Mouse (Mus musculus): Measurements from ENCODE around the gene Ggt6.
A peak's percentile ranks its signal among the peaks of the same experiment; 100 is the strongest.
"Not testable (repeated sequence)": the region's sequence is repeated elsewhere in the genome, so short reads cannot be mapped to it uniquely, and the experiment has no call there.

The Ggt6 gene

DNA sequence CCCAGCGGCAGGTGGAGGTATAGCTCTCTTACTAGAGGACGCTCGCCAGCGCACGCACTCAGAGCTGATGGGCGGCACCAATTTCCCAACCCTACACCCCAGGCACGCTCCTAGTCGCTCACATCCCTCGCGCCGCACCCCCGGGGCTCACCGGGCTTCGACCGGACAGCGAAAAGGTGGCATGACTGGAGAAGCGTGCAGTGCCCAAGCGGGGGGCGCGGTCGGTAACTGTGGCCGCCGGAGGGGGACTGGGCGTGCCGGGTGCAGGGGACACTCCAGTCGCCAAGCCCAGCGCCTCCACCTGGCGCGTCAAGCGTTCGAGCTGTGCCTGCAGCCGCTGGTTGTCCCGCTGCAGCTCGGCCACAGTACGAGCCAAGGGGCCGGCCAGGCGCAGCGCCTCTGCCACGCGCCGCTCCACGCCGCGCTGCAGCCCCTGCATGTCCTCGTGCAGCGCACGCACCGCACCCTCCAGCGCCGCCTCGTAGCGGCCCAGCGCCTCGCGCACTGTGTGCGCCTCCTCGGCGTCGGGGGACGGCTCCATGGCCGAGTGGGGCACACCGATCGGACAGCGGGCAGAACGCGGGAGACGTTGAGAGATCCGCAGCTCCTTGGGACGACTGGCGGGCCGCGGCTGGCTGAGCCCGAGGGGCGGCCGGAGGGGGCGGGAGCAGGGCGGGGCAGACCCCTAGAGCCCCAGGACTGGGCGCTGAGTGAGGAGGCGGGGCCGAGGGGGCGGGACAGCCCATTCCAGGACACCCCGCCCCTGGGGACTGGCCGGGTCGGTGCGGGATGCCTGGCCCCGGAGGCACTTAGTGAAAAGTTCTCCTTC is 24.0 kb upstream of the Ggt6 start, which contains the start of gene Smtnl2:
TSS of gene Smtnl2 (minus strand) at position 621 of the 829 bp plus-strand sequence.
- DNase-seq (ENCODE audit: low spot score in 2 of 2), result peak; percentile 43 to 44

DNA sequence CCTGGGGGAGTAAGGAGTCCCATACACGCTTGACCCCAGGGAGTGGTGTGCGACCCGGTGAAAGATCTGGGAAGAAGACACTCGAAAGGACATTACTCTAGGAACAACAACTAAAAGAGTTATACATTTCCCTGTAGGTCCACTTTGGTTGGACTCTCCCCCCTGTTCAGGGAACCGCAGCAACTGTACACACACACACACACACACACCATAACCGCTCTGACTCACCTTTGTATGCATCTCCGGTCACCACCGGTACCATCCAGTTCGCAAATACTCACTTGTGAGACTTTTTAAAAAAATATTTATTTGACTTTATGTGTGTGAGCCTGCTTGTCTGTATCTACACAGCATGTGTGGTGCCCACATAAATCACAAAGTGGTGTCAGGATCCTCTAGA is 23.4 kb upstream of the Ggt6 start:
- DNase-seq (ENCODE audit: low spot score in 2 of 2), result no peak

DNA sequence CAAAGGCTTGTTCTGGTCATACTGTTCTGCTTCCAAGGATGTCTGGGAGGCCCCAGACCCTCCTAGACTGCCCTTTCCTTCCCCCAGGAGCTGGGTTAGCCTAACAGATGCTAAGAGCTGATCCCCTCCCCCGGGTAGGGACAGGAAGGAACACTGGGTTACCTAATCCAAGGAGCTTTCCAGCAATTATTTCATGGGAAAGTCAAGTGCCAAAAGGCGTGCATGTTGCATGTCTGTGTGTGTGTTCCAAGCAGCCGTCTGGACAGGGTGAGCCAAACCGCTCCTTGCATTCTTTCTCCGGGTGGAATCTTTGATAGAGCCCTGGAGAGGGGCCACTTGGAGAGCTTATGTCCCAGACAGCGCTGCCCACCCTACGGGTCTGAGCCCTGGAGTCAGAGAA is 22.3 kb upstream of the Ggt6 start:
- no peak for DNase-seq (ENCODE audit: low spot score in 2 of 2)

DNA sequence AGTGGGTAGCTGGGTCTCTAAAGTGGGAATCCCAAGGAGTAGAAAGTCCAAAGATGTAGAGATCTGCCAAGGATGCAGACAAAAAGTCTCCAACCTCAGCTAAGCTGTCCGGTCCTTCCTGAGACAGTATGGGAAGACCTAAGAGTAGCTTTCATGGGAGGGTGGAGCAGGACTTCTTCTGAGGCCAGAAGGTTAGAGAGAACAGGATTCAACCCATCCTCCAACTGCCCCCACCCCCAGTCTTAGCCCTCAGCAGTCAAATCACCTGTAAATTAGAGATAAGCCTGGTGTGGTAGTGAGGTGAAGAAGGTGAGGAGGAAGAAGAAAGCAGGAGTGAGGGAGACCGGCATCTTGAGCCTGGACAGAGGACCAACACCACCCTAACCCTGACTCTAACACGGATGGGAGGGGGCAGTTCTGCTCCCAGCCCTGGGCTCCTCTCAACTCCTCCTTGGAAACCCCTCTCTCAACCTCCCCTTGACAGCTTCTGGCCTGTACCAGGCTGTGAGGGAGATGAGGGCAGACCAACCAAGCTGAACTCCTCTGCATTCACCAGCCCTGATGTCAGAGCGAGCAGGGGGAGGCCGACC is 21.6 kb upstream of the Ggt6 start:
- no peak for DNase-seq (ENCODE audit: low spot score in 2 of 2)

DNA sequence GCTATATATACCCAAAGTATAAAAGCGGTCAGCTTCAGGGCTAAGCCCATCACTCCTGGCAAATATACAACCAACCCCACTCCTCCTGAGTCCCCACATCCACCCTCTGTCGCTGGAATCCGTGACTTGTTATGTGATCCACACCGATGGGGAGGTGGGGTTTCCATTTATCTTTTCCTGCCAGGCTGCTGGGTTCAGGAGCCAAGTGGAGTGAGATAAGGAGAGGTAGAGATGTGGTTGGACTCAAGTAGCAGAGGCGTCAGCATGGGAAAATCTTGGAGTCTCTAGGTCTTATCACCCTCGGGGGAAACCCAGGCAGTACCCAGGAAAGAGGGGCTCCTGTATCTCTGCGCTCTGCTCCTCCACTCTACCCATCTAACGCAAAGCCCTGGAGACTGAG is 20.2 kb upstream of the Ggt6 start:
- no peak for DNase-seq (ENCODE audit: low spot score in 2 of 2)

DNA sequence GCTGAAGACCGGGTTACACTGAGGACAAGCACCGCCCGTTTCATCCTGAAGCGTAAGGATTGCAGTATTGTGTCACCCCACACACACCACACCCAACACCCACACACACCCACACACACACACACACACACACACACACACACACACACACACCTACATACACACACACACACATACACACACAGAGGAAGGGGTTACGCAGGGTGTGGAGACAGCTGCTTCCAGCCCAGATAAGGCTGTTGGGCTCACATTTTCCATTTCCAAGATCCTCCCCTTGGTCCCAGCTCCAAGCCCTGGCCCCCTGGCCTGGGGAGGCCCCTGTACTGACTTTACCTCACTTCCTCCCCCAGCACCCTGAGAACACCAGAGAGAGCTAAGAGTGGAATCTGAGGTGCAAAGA is 18.7 kb upstream of the Ggt6 start:
- DNase-seq (ENCODE audit: low spot score in 2 of 2), result no peak

DNA sequence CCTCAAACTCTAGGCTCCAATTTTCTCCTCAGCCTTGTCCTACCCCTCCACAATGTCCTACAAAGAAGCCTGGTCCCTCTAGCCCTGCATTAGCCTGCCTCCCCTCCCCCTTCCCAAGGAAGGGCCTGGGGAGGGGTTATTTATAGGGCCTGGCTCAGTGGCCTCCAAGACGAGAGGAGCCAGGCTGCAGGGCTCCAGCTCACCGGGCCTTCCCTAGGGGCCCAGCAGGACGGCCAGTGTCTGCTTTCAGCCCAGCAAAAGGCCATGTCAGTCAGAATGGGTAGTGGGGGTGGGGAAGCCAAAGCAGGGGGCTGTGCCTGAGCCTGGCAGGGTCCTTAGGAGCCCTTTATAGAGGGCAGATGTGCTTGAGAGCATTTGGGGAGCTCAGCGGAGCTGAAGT is 17.9 kb upstream of the Ggt6 start:
- no peak for DNase-seq (ENCODE audit: low spot score in 2 of 2)

DNA sequence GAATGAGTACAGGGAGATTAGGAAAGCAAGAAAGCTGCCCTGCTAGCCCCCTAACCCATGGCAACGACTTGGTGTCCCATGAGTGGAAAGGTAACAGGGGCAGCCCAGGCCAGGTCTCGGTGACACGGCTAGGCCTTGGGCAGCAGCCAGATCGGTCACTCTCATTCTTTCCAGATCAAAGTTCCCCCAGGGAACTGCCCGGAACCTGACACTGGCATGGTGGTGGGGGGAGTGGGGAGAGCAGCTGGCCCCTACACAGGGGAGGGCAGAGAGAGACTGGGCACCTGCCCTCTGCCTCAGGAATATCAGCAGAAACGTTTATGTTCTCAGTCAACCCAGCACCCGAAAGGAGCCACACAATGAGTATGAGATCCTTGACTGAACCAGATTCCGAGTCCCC is 17.1 kb upstream of the Ggt6 start:
- DNase-seq (ENCODE audit: low spot score in 2 of 2), result no peak

DNA sequence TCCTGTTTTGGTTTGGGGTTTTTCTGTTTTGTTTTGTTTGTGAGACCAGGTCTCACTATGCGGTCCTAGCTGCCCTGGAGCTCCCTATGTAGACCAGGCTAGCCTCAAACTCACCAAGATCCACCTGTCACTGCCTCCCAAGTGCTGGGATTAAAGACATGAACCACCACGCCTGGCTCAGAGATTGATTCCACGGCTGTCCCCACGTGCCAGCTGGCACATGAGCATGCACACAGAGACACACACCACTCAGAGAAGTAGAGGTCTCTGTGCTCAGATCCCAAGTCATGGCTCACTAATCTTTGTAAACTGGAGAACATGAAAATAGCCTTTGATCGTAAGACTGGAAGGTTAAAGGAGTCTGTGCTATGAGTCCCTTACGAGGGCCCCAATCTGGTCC is 16.3 kb upstream of the Ggt6 start:
- no peak for DNase-seq (ENCODE audit: low spot score in 2 of 2)

DNA sequence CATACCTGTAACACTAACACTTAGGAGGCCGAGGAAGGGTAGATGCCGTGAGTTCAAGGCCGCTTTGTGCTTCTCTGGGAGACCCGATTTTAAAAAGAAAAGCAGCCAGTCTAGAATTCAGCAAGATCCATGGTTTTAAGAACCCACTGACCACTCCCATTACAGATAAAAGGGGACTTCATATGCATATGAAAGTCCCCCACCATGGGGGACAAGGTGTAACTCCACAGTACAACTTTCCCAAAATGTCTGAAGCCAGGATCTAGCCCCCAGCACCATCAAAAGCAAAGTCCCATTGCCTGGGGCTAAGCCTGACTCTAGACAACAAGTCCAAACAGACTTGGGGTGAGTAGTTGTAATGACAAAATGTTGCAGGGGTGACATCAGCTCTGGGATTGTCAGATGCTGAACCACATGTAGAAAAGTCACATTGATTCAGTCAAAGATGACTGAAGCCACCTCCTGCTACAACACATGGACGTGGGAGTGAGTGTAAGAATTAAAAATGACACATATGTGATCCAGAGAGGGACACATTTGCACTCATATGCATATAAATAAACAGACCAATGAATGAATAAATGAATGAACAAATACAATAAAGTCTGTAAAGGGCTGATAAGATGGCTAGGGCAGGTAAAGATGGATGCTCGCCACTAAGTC is 14.7 kb upstream of the Ggt6 start:
- no peak for DNase-seq (ENCODE audit: low spot score in 2 of 2)

DNA sequence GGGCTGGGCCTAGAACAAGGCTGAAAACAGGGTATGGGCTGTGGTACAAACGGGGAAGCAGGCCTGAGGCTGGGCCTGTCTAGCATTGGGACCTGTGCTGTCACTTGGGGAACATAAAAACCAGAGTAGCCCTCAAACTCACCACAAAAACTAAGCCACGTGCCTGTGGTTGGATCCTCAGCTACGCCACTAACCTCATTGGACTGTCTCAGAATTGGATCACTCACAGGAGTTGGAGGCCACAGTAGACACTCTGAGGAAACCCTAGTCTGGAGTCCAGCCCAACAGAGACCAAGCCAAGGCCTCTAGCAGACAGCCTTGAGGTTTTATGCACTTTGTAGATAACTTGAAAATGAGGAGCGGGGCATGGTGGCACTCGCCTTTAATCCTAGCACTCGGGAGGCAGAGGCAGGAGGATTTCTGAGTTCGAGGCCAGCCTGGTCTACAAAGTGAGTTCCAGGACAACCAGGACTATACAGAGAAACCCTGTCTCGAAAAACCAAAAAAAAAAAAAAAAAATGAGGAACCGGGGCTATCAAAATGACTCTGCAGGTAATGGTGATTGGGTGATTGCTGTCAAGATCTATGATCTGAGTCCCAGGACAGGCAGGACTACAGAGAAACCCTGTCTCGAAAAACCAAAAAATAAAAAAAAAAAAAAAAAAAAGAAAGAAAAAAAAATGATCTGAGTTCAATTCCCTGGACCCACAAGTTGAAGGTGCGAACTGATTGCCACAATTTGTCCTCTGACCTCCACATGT is 13.6 kb upstream of the Ggt6 start:
- DNase-seq (ENCODE audit: low spot score in 2 of 2), result no peak

DNA sequence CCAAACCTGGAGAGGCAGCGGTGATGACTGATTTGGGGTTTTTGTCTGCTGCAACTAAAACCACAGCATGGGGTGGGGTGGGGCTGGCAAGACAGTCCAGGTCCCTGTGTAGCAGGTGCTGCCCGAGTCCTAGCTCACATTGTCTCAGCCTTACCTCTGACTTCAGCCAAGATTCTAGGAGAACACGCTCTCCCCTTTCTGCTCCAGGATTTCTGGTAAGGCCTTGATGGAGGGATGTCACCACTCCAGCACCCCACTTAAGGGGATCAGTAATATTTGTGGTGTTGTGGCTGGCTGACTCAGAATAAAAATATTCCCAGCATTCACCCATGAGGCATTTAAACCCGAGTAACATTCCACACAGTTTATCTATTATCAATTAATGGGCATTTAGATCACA is 11.6 kb upstream of the Ggt6 start:
- DNase-seq (ENCODE audit: low spot score in 2 of 2), result no peak

DNA sequence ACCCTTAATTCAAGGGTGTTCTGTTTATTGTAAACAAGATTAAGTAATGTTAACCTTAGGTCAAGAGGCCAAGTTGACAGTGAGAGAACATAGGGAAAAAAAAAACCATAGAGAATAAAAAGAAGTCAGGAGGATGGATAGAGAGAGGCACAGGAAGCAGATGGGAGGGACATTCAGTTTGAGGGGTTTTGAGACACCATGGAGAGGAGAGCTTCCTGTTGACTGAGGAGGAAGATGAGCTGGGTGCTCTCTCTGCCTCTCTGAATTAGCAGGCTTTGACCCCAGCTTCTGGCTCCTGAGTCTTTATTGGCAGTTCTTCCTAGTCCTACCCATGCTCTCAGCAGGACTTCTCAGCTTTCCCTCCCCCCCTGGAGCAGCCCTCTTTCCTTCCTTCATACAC is 10.1 kb upstream of the Ggt6 start:
- no peak for DNase-seq (ENCODE audit: low spot score in 2 of 2)

DNA sequence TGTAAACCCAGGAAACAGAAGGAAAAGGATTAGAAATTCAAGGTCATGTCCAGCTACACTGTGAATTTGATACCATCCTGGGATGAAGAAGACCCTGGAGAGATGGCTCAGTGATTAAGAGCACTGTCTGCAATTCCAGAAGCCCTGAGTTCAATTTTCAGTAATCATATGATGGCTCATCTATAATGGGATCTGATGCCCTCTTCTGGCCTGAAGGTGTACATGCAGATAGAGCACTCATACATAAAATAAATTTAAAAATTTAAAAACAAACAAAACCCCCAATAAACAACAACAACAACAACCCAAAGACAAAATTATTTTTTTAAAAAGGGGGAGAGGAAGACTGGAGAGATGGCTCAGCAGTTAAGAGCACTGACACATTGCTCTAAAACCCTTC is 8.4 kb upstream of the Ggt6 start:
- no peak for DNase-seq (ENCODE audit: low spot score in 2 of 2)

DNA sequence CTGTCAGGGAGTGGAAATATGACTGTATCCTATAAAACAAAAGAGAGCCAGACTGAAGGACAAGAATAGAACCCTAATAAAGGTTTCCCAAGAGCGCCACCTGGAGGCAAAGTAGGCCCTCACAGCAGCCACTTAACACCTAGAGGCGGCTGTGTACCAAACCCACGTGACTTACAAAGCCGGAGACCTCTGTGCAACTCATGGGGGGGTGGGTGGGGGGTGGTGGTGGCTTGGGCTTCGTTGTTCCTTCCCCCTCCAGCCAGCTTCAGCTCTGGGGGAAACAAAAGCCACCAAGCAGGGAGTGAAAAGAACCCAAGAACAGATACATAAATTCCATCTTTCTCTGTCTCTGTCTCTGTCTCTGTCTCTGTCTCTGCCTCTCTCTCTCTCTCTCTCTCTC is 6.6 kb upstream of the Ggt6 start:
- peak; percentile 75 to 77 for DNase-seq (ENCODE audit: low spot score in 2 of 2)

DNA sequence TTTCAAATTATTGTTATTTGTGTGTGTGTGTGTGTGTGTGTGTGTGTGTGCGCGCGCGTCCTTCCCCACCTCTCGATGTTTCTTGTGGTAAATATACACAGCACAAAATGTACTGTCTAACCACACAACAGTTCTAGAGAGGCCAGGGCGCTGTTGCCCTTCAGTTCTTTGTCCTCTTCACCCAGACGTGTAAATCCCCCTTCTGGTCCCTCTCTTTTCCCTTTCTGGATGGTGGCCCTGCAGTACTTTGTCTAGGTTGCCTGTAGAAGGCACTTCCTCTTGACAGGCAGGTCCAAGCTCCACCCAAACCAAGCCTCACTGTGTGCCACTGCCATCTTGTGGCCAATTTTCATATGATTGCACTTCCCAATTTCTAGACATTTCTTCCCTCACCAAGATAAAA is 6.0 kb upstream of the Ggt6 start:
- peak; percentile 84 to 88 for DNase-seq (ENCODE audit: low spot score in 2 of 2)

DNA sequence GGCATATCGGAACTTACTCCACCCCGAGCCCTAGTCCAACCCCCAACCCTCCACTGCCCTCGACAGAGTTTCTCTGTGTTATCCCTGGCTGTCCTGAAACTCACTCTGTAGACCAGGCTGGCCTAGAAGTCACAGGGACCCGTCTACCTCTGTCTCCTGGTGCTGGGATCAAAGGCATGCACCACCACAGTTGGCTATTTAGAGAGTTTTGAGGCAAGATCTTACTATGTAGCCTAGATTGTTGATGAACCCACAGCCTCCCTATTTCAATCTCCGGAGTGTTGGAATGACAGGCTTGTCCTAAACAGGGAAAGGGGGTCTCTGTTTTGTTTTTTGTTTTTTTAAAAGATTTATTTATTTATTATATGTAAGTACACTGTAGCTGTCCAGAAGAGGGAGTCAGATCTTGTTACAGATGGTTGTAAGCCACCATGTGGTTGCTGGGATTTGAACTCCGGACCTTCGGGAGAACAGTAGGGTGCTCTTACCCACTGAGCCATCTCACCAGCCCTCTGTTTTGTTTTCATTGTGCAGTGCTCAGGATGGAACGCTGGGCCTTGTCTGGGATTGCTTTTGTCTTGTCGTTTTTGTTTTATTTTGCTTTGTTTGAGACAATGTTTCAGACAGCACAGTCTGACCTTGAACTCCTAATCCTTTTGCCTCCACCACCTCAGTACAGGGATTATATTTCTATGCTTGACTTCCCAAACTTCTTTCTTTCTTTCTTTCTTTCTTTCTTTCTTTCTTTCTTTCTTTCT is 4.8 kb upstream of the Ggt6 start:
- DNase-seq (ENCODE audit: low spot score in 2 of 2), result not testable (repeated sequence)

DNA sequence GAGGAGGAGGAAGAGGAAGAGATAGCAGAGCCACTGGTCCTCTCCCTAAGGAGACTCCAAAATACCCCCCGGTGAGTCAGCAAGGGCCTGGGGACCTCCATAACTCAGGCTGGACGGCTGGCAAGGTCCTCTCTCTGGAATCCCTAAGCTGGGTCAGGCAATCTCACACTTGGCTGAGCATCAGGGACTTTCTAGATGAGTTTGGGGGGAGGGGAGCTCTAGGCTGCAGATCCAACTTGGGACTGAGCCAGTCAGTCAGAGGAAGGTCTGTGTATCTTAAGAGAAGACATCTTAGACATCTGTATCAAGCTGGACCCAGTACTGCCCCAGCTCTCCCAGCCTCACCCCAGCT is 344 bp downstream of the Ggt6 start:
- no peak for DNase-seq (ENCODE audit: low spot score in 2 of 2)

DNA sequence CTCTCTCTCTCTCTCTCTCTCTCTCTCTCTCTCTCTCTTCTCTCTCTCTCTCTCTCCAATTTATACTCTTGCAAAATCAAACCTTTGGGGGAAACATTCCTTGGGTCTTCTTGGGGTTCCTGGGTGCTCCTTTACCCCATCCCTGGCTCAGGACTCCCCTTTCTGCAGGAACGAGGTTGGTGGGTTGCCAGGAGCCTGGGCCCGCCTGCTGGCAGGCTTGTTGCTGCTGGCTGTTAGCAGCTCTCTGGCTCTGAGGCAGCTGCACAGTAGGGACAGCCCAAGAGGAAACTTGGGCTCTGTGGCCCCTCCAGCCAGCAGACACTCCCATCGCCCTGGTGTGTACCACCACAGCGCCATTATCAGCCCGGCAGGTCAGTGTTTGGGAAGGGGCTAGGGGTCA is 945 bp downstream of the Ggt6 start:
- peak in 1 of 2 experiments; percentile 21 for DNase-seq (ENCODE audit: low spot score in 2 of 2)

DNA sequence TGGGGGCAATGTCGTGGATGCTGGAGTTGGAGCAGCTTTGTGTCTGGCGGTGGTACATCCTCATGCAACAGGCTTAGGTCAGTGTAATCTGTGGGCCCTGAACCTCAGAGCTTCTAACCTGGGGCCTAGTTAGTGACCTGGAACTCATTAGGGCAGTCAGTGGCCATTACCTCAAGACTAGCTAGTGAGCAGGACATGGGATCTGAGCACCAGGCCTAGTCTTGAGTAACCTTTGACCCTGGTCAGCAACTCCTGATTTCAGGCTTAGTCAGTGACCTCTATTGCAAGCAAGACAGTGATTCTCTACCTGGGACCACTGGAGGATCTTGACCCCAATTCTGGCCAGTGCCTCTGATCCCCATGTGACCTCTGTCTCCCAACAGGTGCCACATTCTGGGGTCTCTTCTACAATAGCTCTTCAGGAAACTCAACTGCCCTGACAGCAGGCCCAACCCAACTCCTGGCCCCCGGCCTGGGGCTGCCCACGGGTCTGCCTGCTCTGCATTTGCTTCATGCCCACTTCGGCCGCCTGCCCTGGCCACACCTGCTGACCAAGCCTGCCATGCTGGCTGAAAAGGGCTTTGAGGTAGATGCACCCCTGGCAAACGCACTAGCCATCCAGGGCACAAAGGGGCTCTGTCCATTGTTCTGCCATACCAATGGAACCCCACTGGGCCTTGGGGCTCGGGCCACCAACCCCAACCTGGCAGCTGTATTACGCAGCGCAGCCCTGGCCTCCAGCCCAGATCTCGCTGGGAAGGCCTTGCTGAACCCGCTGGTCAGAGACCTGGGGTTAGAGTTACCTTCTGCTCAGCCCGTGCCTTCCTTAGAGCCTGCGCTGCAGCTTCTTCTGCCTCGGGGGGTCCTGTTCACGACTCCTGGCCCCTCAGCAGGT is 1.7 kb downstream of the Ggt6 start:
- DNase-seq (ENCODE audit: low spot score in 2 of 2), result peak in 1 of 2 experiments; percentile 14

DNA sequence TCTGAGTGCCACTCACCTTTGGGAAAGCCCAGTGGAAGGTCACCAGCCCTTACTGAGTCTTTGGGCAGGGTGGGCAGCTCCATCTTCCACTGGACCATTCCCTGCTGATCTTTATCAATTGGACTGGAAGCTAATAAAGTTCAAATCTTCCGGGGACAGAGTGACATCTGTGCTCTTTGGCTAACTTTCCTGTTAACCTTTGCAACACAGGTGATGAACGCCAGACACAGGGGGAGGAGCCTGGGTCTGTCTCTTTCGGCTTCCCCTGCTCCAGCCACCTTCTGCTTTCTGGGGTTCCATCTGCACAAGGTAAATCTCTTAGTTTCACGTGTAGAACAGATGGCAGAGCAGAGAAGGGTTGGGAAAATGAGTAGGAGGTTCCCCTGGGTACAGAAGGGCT is 3.1 kb downstream of the Ggt6 start:
- no peak for DNase-seq (ENCODE audit: low spot score in 2 of 2)

Measured in right cerebral cortex, adult 2 months (tissue).